Mouse (Mus musculus) liver, embryonic 16.5 days (tissue): Measurements from ENCODE around the gene Fam122b. TPM values are rescaled to one million over a fixed set of nuclear protein-coding genes. Genes with fewer than 3 reads are reported as not detected.

Experiments used
- ATAC-seq: fragments of 200-750 bp; cut with Nextera tagmentation; 2 replicates; pipeline ENCODE4 v1.8.0; 2017; ENCODE audit warnings: low read depth, mild to moderate bottlenecking, moderate number of reproducible peaks, moderate library complexity
- H3K27ac ChIP-seq: fragments of 300-500 bp; sonication (generic); 2 replicates; pipeline ENCODE4 v1.5.1; 2014; ENCODE audit warnings: mild to moderate bottlenecking, low read length
- H3K27me3 ChIP-seq: fragments of 300-500 bp; sonication (generic); 2 replicates; pipeline ENCODE4 v1.6.1; 2014; ENCODE audit warnings: low read depth, low read length, mixed read lengths; ENCODE audit not compliant: control insufficient read depth, insufficient read depth
- H3K36me3 ChIP-seq: fragments of 300-500 bp; sonication (generic); 2 replicates; pipeline ENCODE4 v1.6.1; 2014; ENCODE audit warnings: mild to moderate bottlenecking; ENCODE audit not compliant: control insufficient read depth, insufficient read depth
- H3K4me1 ChIP-seq: fragments of 300-500 bp; sonication (generic); 2 replicates; pipeline ENCODE4 v1.6.1; 2014; ENCODE audit warnings: low read depth, low read length, mixed read lengths; ENCODE audit not compliant: control insufficient read depth
- H3K4me2 ChIP-seq: fragments of 300-500 bp; sonication (generic); 2 replicates; pipeline ENCODE4 v1.6.1; 2014; ENCODE audit warnings: low read depth, low read length, mixed read lengths
- H3K4me3 ChIP-seq: fragments of 300-500 bp; sonication (generic); 2 replicates; pipeline ENCODE4 v1.5.1; 2014; ENCODE audit warnings: low read depth, mild to moderate bottlenecking, low read length
- H3K9ac ChIP-seq: fragments of 300-500 bp; sonication (generic); 2 replicates; pipeline ENCODE4 v1.6.1; 2014; ENCODE audit warnings: low read depth, low read length
- H3K9me3 ChIP-seq: fragments of 300-500 bp; sonication (generic); replicated peaks from 2 replicates; pipeline ENCODE4 v1.6.1; 2016; ENCODE audit warnings: low read length; ENCODE audit not compliant: control insufficient read depth
- WGBS: fragments of 180-500 bp; shearing (Covaris S2); extraction: QIAGEN DNeasy Blood & Tissue Kit; methylation state at CpG from one replicate; pipeline ENCODE4 v1.1.7; 2014; ENCODE audit not compliant: insufficient replicate concordance; 5-methylcytosine and 5-hydroxymethylcytosine counted together
- polyA plus RNA-seq: library from polyadenylated mRNA; unstranded; fragments of >200 nt; fragmentation: Nextera tagmentation; extraction: Ambion mirVana; gene quantifications from 2 replicates; pipeline ENCODE4 v1.2.1, GENCODE M21; 2015

Gene Fam122b
- polyA plus RNA-seq, 1 experiment from 2014 or later, result 4.4 TPM

GRCm38 (mm10) chrX:53237971-53238370, 31.6 kb downstream of the Fam122b start:
- no peak for ATAC-seq
- no peaks in the 10 kb centered on the region for H3K4me1 ChIP-seq
- no peak overlapping the region for H3K27ac ChIP-seq
- 2% methylated on average over 2 of the region's 2 CpGs for WGBS
- H3K27me3 ChIP-seq, result no peaks in the 10 kb centered on the region
- H3K9me3 ChIP-seq, result no peaks in the 10 kb centered on the region
- H3K9ac ChIP-seq, result no peak overlapping the region
- H3K36me3 ChIP-seq, result no peaks in the 10 kb centered on the region
- no peak overlapping the region for H3K4me3 ChIP-seq
- no peak overlapping the region for H3K4me2 ChIP-seq

- H3K27me3 ChIP-seq, result no peaks in the 10 kb centered on the region
- no peaks in the 10 kb centered on the region for H3K4me1 ChIP-seq
- H3K4me3 ChIP-seq, result no peak overlapping the region
- H3K36me3 ChIP-seq, result no peaks in the 10 kb centered on the region
- no peak overlapping the region for H3K27ac ChIP-seq
- no peaks in the 10 kb centered on the region for H3K9me3 ChIP-seq
- WGBS, result 29% methylated on average over 7 of the region's 7 CpGs
- no peak overlapping the region for H3K9ac ChIP-seq
- 0 out of 2 replicates have a peak, but pooled peaks have one; percentile 30 for ATAC-seq
- H3K4me2 ChIP-seq, result no peak overlapping the region
Observed at GRCm38 (mm10) chrX:53236404-53236803, 33.2 kb downstream of the Fam122b start.

GRCm38 (mm10) chrX:53233689-53234088, 35.9 kb downstream of the Fam122b start:
- Histone ChIP-seq H3K4me2 (no peak overlapping the region), H3K4me1 (no peaks in the 10 kb centered on the region), H3K27ac (no peak overlapping the region), H3K4me3 (no peak overlapping the region), H3K36me3 (no peaks in the 10 kb centered on the region), H3K27me3 (no peaks in the 10 kb centered on the region), H3K9me3 (no peaks in the 10 kb centered on the region), H3K9ac (no peak overlapping the region)
- no peak for ATAC-seq
- WGBS, result 38% methylated on average over 4 of the region's 4 CpGs

- Histone ChIP-seq H3K27me3 (no peaks in the 10 kb centered on the region), H3K36me3 (no peaks in the 10 kb centered on the region), H3K4me1 (no peaks in the 10 kb centered on the region), H3K9ac (no peak overlapping the region), H3K27ac (no peak overlapping the region), H3K4me2 (peak overlapping the region; percentile 56), H3K9me3 (no peaks in the 10 kb centered on the region), H3K4me3 (peak overlapping the region; percentile 31)
- no peak for ATAC-seq
- 23% methylated on average over 13 of the region's 13 CpGs for WGBS
Observed at GRCm38 (mm10) chrX:53231965-53232364, 37.6 kb downstream of the Fam122b start.

GRCm38 (mm10) chrX:53224353-53224944, 45.2 kb downstream of the Fam122b start:
- no peak for ATAC-seq

GRCm38 (mm10) chrX:53220855-53221254, 48.8 kb downstream of the Fam122b start:
- no peaks in the 10 kb centered on the region for H3K27me3 ChIP-seq
- H3K36me3 ChIP-seq, result no peaks in the 10 kb centered on the region
- H3K9ac ChIP-seq, result no peak overlapping the region
- no peak for ATAC-seq
- H3K4me2 ChIP-seq, result no peak overlapping the region
- no peak overlapping the region for H3K27ac ChIP-seq
- H3K4me1 ChIP-seq, result no peaks in the 10 kb centered on the region
- no peak overlapping the region for H3K4me3 ChIP-seq
- WGBS, result 72% methylated on average over 9 of the region's 9 CpGs
- H3K9me3 ChIP-seq, result no peaks in the 10 kb centered on the region

More at GRCm38 (mm10) chrX:53224353-53224944, 45.2 kb downstream of the Fam122b start:
- no peaks in the 10 kb centered on the region for H3K4me1 ChIP-seq
- H3K4me2 ChIP-seq, result no peak overlapping the region
- no peaks in the 10 kb centered on the region for H3K36me3 ChIP-seq
- WGBS, result 46% methylated on average over 6 of the region's 6 CpGs
- no peak overlapping the region for H3K27ac ChIP-seq
- no peaks in the 10 kb centered on the region for H3K9me3 ChIP-seq
- H3K4me3 ChIP-seq, result no peak overlapping the region
- no peaks in the 10 kb centered on the region for H3K27me3 ChIP-seq
- no peak overlapping the region for H3K9ac ChIP-seq

- Histone ChIP-seq H3K4me3 (no peak overlapping the region), H3K9ac (no peak overlapping the region), H3K36me3 (no peaks in the 10 kb centered on the region), H3K4me2 (no peak overlapping the region), H3K4me1 (no peaks in the 10 kb centered on the region), H3K9me3 (no peaks in the 10 kb centered on the region), H3K27ac (no peak overlapping the region), H3K27me3 (no peaks in the 10 kb centered on the region)
- ATAC-seq, result no peak
- WGBS, result 57% methylated on average over 7 of the region's 7 CpGs
Observed at GRCm38 (mm10) chrX:53214557-53215229, 54.9 kb downstream of the Fam122b start.

GRCm38 (mm10) chrX:53213838-53214237, 55.8 kb downstream of the Fam122b start:
- H3K4me1 ChIP-seq, result no peaks in the 10 kb centered on the region
- WGBS, result 69% methylated on average over 2 of the region's 2 CpGs
- H3K9me3 ChIP-seq, result no peaks in the 10 kb centered on the region
- ATAC-seq, result no peak
- no peak overlapping the region for H3K4me3 ChIP-seq
- no peak overlapping the region for H3K4me2 ChIP-seq
- no peaks in the 10 kb centered on the region for H3K36me3 ChIP-seq
- no peaks in the 10 kb centered on the region for H3K27me3 ChIP-seq
- H3K27ac ChIP-seq, result no peak overlapping the region
- no peak overlapping the region for H3K9ac ChIP-seq

- Histone ChIP-seq H3K4me2 (no peak overlapping the region), H3K27me3 (no peaks in the 10 kb centered on the region; the same call in 1 of the 2 replicates), H3K9ac (no peak overlapping the region), H3K36me3 (no peaks in the 10 kb centered on the region), H3K9me3 (no peaks in the 10 kb centered on the region), H3K27ac (no peak overlapping the region), H3K4me3 (no peak overlapping the region), H3K4me1 (no peaks in the 10 kb centered on the region)
- no peak for ATAC-seq
- WGBS, result 52% methylated on average over 9 of the region's 9 CpGs
Observed at GRCm38 (mm10) chrX:53212485-53212884, 57.1 kb downstream of the Fam122b start.
